Mouse (Mus musculus) cerebellum, adult 2 months (tissue): ENCODE measurements around the gene Trpc7.

Experiments
- CTCF ChIP-seq: fragments of 200-500 bp; IDR thresholded peaks from 2 replicates; pipeline ENCODE4 v1.5.1; 2011; ENCODE audit warnings: low read depth, mild to moderate bottlenecking, control low read depth, low read length, moderate library complexity, borderline replicate concordance; ENCODE audit not compliant: insufficient read depth
- POLR2A ChIP-seq: fragments of 200-500 bp; IDR thresholded peaks from 2 replicates; pipeline ENCODE4 v1.6.1; 2011; ENCODE audit warnings: low read length, control low read depth, borderline replicate concordance; ENCODE audit not compliant: insufficient read depth

- TF ChIP-seq CTCF (no peak), POLR2A (no peak)
Measured at GRCm38 (mm10) chr13:56739556-56739955, 156.2 kb downstream of the Trpc7 start.
